Mouse (Mus musculus) kidney, adult 11 months (tissue): ENCODE data around the gene Frmd8.

Experiments
- DNase-seq: peaks from one replicate; pipeline ENCODE4 v3.0.0; 2022

Gene Frmd8

DNA sequence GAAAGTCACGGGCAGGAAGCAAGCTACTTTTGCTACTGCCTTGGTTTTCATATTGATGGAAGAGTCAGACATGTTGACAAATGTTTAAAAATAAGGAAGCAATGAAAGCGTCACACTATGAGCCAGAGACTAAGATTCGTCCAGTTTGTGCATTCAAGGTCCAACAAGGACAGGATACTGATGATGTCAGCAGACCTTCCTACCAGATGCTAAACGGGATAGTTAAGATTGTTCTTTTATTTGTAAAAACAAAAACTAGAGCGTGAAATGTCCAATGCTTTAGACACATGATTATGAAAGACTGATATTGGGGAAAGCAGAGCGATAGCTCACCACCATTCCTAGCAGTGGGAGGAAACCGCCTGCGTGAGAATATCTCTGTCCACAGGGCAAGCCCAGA, 37.5 kb downstream of the Frmd8 start:
- DNase-seq, result peak; percentile 7

DNA sequence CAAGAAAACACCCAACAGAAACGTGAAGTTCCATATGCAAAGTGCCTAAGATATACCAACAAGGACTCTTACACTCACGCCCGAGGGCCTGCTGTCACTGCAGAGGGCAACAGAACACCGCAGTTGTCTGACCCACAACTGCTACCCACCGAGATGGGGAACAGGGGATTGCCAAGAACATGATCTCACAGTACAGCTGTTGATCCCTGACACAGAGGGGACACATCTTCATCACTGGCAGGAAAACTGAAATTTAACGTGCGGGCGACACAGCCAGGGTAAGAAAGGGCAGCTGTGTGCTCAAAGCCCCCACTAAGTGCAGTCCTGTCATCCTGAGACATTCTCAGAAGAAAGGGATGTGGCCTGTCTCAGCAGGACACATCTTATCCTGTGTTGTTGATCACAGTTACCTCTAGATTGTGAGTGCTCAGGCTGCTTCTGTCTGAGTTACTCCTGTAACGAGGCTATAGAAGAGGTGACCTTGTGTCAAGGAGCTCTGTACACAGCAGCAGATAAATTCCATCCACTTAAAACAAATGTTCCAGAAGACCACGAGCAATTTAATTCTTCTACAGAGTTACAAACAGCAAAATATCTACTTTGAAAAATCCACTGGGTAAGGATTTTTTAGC, 38.0 kb downstream of the Frmd8 start:
- peak; percentile 30 for DNase-seq

- no peak for DNase-seq
Observed at GRCm38 (mm10) chr19:5835922-5836430, 39.1 kb downstream of the Frmd8 start.

DNA sequence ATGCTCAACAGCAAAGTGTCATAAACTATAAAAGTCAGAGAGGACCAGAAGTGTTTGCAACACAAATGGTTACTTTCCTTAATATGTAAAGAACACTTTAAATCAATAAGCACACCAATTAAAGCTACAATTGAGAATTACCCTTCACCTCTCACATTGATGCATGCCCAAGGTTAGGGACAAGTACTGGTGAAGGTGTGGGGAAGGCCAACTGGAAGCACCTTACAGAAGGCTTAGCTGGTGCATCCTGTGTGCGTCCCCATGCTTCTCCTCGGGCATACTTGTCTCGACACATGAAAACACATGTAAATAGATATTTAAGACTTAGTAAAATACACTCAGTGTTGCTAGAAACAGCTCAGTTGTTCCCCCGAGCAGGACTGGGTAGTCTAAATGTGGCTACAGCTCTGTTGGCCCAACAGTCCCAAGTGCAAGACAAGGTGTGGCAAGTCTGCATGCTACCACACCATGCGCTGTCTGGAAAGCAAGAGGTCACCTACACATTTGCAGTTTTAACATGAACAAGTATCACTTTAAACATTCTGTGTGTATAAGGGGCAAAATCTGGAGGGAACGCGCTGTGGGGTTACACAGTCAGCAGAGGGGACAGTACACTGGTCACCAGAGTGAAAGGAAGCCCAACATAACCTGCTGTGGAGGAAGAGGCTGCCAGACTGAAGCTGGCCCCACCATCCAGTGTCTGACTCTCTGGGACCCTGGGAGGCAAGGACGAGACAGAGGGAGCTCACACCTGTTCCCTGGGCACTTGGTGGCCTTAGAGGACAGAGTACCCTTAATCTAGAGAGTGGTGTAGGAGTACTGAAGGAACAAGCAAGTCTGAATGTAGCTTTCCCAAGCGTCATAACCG, 39.8 kb downstream of the Frmd8 start:
- DNase-seq, result peak; percentile 26

DNA sequence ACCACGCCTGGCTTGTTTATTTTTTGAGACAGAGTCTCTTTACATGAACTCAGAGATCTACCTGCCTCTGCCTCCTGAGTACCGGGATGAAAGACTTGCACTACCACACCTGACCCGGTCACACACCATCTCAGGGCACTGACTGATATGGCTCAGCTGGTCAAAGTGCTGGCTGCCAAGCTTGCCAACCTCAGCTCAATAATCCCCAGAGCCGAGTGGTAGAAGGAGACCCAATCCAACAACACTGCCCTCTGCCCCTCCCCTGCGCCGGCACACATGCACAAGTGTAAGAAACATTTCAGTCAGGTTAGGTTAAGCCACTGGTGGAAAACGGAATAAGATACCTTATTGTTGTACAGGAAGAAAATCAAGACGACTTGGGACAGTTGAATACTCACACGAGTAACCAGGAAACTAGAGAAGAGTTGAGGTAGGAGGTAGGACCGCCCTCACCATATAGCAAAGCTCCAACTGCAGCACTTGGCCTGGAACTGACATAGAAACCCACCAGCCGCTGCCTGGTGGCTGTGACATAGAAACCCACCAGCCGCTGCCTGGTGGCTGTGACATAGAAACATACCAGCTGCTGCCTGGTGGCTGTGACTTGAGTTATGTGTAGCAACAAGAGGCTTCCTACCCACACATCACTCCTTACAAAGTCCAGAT, 40.7 kb downstream of the Frmd8 start:
- DNase-seq, result peak; percentile 59

- peak; percentile 20 for DNase-seq
Observed at GRCm38 (mm10) chr19:5833287-5834100, 41.6 kb downstream of the Frmd8 start.

- no peak for DNase-seq
Observed at GRCm38 (mm10) chr19:5832326-5832725, 42.7 kb downstream of the Frmd8 start.

- DNase-seq, result no peak
Observed at GRCm38 (mm10) chr19:5831958-5832320, 43.1 kb downstream of the Frmd8 start.

GRCm38 (mm10) chr19:5831224-5831957, 43.7 kb downstream of the Frmd8 start:
- peak; percentile 51 for DNase-seq

- DNase-seq, result no peak
Observed at GRCm38 (mm10) chr19:5830776-5831175, 44.3 kb downstream of the Frmd8 start.

- DNase-seq, result no peak
Observed at GRCm38 (mm10) chr19:5829958-5830615, 45.0 kb downstream of the Frmd8 start.

GRCm38 (mm10) chr19:5828905-5829304, 46.2 kb downstream of the Frmd8 start:
- no peak for DNase-seq

DNA sequence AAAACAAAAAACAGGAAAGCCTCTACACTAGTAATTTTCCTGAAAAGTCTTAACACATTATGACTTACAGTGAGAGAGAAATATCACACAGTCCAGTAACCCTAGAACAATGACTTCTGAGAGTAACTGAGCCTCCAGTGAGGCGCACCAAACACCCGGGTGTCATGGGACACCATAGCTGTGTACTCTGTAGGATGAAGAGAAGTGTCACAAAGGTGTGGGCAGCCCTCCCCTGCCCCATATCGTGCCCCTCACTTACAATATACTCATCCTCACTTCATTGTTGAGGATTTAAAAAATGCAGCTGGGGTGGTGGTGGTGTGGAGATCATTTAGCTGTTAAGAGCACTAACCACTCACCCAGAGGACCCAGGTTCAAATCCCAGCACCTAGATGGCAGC, 46.9 kb downstream of the Frmd8 start:
- DNase-seq, result no peak

GRCm38 (mm10) chr19:5827456-5828154, 47.5 kb downstream of the Frmd8 start:
- DNase-seq, result peak; percentile 37

DNA sequence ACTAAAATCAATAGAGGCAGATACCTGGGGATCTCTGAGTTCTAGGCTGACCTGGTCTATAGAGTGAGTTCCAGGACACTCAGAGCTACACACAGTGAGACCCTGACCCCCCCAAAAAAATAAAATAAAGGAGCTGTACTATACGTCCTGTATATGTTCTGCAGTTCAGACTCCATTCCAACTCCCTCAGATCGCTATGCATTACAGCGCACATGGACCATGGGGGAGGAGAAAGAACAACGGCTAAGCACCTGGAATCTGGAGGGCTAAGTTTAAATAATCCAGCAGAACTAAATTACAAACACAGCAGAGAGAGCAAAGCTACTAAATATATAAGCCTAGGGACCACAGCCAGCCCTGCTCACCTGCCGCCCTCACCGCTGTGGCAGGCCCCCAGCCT, 48.0 kb downstream of the Frmd8 start:
- DNase-seq, result no peak

- DNase-seq, result no peak
Observed at GRCm38 (mm10) chr19:5826731-5827002, 48.4 kb downstream of the Frmd8 start.

DNA sequence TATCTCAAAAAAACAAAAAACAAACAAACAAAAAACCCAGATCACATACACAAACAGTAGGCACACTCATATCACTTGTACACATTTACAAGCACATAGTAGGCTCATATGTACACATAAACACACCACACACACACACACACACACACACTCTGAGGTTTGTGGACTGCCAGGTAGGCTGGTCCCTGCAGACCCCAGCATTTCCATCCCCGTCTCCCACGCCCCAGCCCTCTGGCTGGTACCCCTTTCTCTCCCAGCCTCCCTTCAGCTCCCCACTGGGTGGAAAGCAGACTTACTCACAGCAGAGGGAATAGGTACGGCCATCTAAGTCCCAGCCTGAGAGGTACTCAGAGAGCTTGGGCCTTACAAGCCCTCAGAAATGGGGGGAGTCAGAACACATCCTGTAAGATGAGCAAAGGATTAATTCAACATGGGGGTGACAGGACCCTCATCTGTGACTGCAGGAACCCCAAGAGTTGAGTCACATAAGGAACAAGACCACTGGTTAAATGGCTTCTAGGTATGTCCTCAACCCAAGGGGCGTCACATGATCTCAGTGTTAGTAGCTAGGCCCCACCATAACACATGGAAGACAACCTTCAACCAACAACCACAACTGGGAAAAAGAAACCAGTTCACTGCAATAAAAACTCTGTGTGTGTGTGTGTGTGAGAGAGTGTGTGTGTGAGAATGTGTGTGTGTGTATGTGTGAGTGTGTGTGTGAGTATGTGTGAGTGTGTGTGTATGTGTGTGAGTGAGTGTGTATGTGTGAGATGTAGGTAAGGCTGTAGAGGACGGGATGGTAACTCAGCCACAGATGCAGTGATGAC, 49.0 kb downstream of the Frmd8 start:
- no peak for DNase-seq

DNA sequence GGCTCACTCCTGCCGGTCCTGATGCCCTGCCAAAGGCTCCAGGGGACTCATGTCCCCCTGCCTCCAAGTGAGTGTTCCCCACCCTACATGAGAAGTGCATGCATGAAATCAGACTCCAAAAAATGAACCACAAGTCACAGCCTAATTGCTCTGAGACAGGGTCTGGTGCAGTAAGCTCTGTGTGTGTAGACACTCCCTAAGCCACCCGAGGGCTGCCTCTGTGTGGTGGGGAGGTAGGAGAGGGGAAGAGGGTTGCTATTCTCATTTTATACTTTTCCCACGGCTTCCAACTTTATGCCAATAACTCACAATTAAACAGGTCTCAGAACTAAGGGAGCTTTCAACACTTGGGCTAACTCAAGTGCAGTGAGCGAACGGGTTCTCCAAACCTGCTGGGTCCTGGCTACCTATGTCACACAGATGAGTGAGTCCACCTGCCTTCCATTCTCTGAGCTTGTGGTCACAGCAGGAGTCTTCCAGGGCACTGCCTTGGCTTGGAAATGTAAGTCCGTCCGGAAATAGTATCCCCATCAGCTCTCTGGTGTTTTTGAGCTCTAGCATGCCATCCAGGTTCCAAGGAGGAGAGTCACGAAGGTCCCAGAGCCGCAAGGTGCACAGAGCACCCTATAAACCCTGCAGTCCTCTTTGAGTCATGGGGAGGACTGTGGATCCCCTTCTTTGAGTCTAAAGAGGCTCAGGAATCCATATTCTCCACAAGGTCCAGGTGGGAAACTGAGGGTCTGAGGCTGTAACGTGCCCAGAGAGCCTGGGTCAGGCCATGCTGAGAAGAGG, 50.1 kb downstream of the Frmd8 start:
- no peak for DNase-seq
